Mouse (Mus musculus) ES-E14 (cell line): Measurements from ENCODE around the gene Rbfox1. TPM values are rescaled to one million over a fixed set of nuclear protein-coding genes. Genes with fewer than 3 reads are reported as not detected.

Experiments used
- DNase-seq: peaks from one replicate; pipeline ENCODE4 v3.0.0-alpha.2; 2013; ENCODE audit warnings: low read depth, low spot score
- H3K27ac ChIP-seq: 2 replicates; pipeline ENCODE4 v1.5.1; 2012; ENCODE audit warnings: low read depth, mild to moderate bottlenecking, low read length, moderate library complexity, mixed read lengths; ENCODE audit not compliant: poor library complexity, insufficient read depth, severe bottlenecking
- H3K36me3 ChIP-seq: 2 replicates; pipeline ENCODE4 v1.6.1; 2012; ENCODE audit warnings: mild to moderate bottlenecking, low read length, moderate library complexity, mixed read lengths; ENCODE audit not compliant: control insufficient read depth, poor library complexity, insufficient read depth, severe bottlenecking
- H3K4me1 ChIP-seq, 2 experiments: fragments of 150-350 bp in 1 of 2; sonication (generic) in 1 of 2; 2 replicates each; pipeline ENCODE4 v1.6.1; 2012; ENCODE audit warnings: low read length in 2 of 2, mild to moderate bottlenecking in 1 of 2, mixed read lengths in 1 of 2; ENCODE audit not compliant: control insufficient read depth in 2 of 2, insufficient read depth in 2 of 2, poor library complexity in 1 of 2
- H3K4me3 ChIP-seq, 2 experiments: fragments of 150-350 bp in 1 of 2; sonication (generic) in 1 of 2; 2 replicates each; pipeline ENCODE4 v1.5.1; 2012; ENCODE audit warnings: low read length in 2 of 2, low read depth in 1 of 2, mild to moderate bottlenecking in 1 of 2, mixed read lengths in 1 of 2; ENCODE audit not compliant: insufficient read depth in 1 of 2, poor library complexity in 1 of 2, severe bottlenecking in 1 of 2
- H3K9ac ChIP-seq: 2 replicates; pipeline ENCODE4 v1.6.1; 2012; ENCODE audit warnings: low read depth, mild to moderate bottlenecking, low read length, mixed read lengths; ENCODE audit not compliant: poor library complexity, insufficient read depth, severe bottlenecking
- H3K9me3 ChIP-seq: fragments of 150-350 bp; sonication (generic); 2 replicates; pipeline ENCODE4 v1.6.1; 2012; ENCODE audit warnings: low read depth, mild to moderate bottlenecking, low read length; ENCODE audit not compliant: control insufficient read depth, insufficient read depth
- CHD2 ChIP-seq: IDR thresholded peaks from 2 replicates; pipeline ENCODE4 v1.6.1; 2014; ENCODE audit warnings: mild to moderate bottlenecking, low read depth, low read length, inconsistent platforms
- HCFC1 ChIP-seq: IDR thresholded peaks from 2 replicates; pipeline ENCODE4 v1.6.1; 2012; ENCODE audit warnings: low read length, inconsistent platforms, borderline replicate concordance; ENCODE audit not compliant: insufficient read depth
- MAFK ChIP-seq: IDR thresholded peaks from 2 replicates; pipeline ENCODE4 v1.6.1; 2014; ENCODE audit warnings: mild to moderate bottlenecking, low read depth, low read length, inconsistent platforms; ENCODE audit not compliant: insufficient read depth
- ZC3H11A ChIP-seq: IDR thresholded peaks from 2 replicates; pipeline ENCODE4 v1.6.1; 2012; ENCODE audit warnings: low read depth, mild to moderate bottlenecking, inconsistent platforms, low read length, borderline replicate concordance
- ZNF384 ChIP-seq: IDR thresholded peaks from 2 replicates; pipeline ENCODE4 v1.6.1; 2012; ENCODE audit warnings: low read depth, low read length, inconsistent platforms
- in situ Hi-C, 2 experiments: fragments of 600-800 bp; cut with MboI; formaldehyde crosslinking; loops; one replicate each; pipeline ENCODE4 v1.15.1; 2025; ENCODE audit warnings: low sequenced_read_pairs in 2 of 2, inconsistent platforms in 1 of 2; ENCODE audit not compliant: unreplicated experiment in 2 of 2
- total RNA-seq: library from RNA; depleted of rRNA; stranded (reverse); fragments of 300-350 nt; gene quantifications from 2 replicates; pipeline ENCODE4 v1.2.3, GENCODE M21; 2012

The Rbfox1 gene
- total RNA-seq, 1 experiment, result 0.18 TPM

DNA sequence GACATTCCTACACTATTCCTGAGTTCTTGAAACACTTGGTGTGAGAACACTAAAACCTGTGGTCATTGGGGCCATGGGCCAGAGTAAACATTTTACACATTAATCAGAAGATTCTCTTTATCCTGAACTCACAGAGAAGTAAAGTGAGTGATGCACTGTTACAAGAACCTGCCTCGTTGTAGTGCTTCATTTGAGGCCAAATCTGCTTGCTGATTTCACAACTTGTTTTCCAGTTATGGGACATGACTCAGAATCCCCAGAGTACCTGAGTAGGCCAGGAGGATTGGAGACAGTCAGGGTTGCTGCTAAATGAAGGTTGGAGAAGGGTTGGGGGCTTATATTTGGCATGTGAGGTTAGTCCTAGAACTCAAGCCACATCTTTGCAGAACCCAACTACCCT, 936.6 kb downstream of the Rbfox1 start:
- Histone ChIP-seq H3K9me3 (no peaks in the 10 kb centered on the region), H3K9ac (no peak overlapping the region), H3K4me3 (no peak overlapping the region), H3K27ac (no peak overlapping the region), H3K36me3 (no peaks in the 10 kb centered on the region), H3K4me1 (no peaks in the 10 kb centered on the region)
- no peak for DNase-seq
- TF ChIP-seq HCFC1 (no peak), ZNF384 (no peak), CHD2 (no peak), MAFK (no peak), ZC3H11A (no peak)
- in situ Hi-C loops, result no loop called here

DNA sequence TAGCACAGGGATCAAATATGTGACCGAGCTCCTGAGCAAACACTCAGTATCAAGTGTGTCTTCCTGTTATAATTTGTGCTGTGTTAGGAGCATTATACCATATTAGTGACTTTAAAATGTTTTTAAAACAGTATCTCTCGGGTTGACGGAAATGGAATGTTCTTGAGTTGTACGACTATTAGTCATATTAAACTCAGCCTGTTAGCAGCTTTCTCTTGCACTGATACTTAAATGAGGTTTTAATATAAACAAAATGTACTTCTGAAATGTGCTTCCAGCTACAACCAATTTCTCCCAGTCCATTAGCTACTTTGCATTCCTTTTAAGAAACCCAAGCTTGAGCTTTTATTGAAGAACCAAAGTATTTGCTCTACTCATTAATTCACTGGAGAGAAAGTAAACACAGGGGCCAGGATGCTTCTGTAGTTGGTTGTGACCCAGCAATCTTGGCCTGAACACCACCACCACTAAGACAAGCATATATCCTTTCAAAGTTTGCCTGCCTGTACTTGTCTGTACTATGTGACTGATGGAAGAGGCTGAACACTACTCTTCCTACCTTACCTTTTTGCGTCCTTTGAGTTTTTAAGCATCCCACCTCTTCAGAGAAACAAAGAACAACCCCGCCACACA, 944.9 kb downstream of the Rbfox1 start:
- Histone ChIP-seq H3K27ac (no peak overlapping the region), H3K36me3 (no peaks in the 10 kb centered on the region), H3K9ac (no peak overlapping the region), H3K4me1 (no peaks in the 10 kb centered on the region), H3K4me3 (no peak overlapping the region), H3K9me3 (no peaks in the 10 kb centered on the region)
- in situ Hi-C loops, result no loop called here
- TF ChIP-seq HCFC1 (no peak), MAFK (no peak), CHD2 (no peak), ZC3H11A (no peak), ZNF384 (no peak)
- no peak for DNase-seq

DNA sequence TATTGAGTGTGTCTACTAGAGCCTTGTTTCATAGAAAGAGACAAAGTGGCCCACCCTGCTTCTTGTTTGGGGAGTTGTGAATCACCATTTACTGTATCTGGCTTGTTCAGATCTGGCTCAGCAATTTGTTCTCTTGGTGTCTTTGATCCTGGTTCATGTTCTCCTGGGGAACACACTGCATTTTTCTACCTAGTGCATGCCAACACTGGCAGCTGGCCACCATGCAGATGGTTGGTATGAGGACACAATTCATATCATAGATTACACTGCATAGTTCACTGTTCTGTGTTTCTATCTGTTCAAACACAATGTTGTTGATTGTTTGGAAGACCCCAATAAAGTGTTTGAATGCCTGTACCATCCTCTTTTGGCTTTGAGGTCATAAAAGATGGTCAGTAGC, 948.3 kb downstream of the Rbfox1 start:
- in situ Hi-C loops, result no loop called here
- DNase-seq, result no peak
- H3K4me3 ChIP-seq, result no peak overlapping the region
- no peak overlapping the region for H3K27ac ChIP-seq
- H3K9ac ChIP-seq, result no peak overlapping the region
- no peaks in the 10 kb centered on the region for H3K9me3 ChIP-seq
- no peaks in the 10 kb centered on the region for H3K4me1 ChIP-seq
- H3K36me3 ChIP-seq, result no peaks in the 10 kb centered on the region
- TF ChIP-seq ZC3H11A (no peak), CHD2 (no peak), HCFC1 (no peak), MAFK (no peak), ZNF384 (no peak)

DNA sequence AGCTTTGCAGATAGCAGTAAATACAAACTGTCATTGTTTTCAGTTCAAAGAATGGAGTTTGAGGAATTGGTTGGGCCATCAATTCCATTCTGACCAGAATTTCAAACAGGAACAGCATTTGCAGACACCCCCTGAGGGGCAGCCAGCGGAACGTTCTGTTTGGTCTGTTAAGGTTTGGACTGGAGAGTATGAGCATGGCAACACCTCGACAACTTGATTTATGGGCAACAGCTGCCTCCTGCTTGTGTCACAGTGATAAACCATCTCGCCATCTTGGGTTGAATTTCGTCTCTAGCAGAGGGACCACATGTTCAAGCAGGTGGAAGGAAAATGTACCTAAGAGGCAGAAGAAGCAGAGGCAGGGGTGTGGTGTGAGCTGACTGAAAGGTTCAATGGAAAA, 949.9 kb downstream of the Rbfox1 start:
- H3K4me3 ChIP-seq, result no peak overlapping the region
- H3K9me3 ChIP-seq, result no peaks in the 10 kb centered on the region
- H3K36me3 ChIP-seq, result no peaks in the 10 kb centered on the region
- in situ Hi-C loops, result no loop called here
- H3K27ac ChIP-seq, result no peak overlapping the region
- no peak for TF ChIP-seq MAFK
- no peak for TF ChIP-seq ZC3H11A
- no peak for TF ChIP-seq ZNF384
- no peak for TF ChIP-seq CHD2
- no peak for TF ChIP-seq HCFC1
- no peak overlapping the region for H3K9ac ChIP-seq
- DNase-seq, result no peak
- no peaks in the 10 kb centered on the region for H3K4me1 ChIP-seq
